Mouse (Mus musculus) right cerebral cortex, adult 18-20 months (tissue): ENCODE data around the gene Ctdnep1.

Experiments
- DNase-seq: peaks from one replicate; pipeline ENCODE4 v3.0.0; 2022; ENCODE audit warnings: mixed read lengths

Ctdnep1 gene

GRCm38 (mm10) chr11:70030651-70031320 lies 49.8 kb downstream of the Ctdnep1 start:
- DNase-seq, result no peak

GRCm38 (mm10) chr11:70031321-70031670 lies 50.3 kb downstream of the Ctdnep1 start:
- no peak for DNase-seq

DNA sequence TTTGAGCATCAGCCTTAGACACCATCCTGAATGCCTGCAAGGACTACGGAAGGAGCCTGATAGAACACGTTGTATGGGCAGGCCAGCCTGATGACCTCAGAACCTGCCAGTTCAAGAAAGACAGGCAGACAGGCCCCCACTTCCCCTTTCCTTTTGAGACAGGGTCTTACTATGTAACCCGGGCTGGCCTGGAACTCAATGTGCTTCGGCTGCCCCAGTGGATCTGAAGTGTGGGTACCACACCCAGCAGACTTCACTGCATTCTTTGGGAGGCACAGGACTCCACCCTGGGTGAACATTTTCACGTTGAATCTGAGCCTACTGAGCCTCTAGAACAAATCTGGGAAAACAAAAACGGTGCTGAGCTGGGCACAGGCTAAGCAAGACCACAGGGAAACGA lies 57.2 kb downstream of the Ctdnep1 start:
- no peak for DNase-seq

DNA sequence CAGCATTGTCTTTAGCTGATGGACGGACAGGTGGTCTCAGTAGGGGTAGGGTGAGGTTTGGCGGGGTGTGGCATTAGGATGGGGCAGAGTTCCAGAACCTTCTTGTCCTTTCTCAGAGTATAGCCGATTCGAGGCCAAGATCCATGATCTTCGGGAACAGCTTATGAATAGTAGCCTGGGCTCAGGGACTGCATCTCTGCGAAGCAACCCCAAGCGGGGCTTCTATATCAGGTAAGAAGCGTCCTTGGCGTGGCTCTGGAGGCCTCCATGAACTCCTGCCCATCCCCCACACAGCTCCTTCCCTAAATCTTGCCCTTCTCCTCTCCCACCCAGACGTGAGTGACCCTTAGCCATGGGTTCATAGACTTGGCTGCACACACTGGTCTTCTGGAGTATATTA lies 58.7 kb downstream of the Ctdnep1 start:
- no peak for DNase-seq

- no peak for DNase-seq
These were observed 59.2 kb downstream of the Ctdnep1 start for GRCm38 (mm10) chr11:70040184-70040583.
